Mouse (Mus musculus) intestine, embryonic 14.5 days (tissue): Measurements from ENCODE around the gene Pgpep1. TPM values are rescaled to one million over a fixed set of nuclear protein-coding genes. Genes with fewer than 3 reads are reported as not detected.

Experiments
- ATAC-seq: fragments of 200-750 bp; cut with Nextera tagmentation; replicated peaks from 2 replicates; pipeline ENCODE4 v1.8.0; 2017; ENCODE audit warnings: low read depth, moderate number of reproducible peaks, moderate TSS enrichment, moderate library complexity; ENCODE audit not compliant: low FRiP score, low TSS enrichment
- DNase-seq: peaks from one replicate; pipeline ENCODE4 v3.0.0-alpha.2; 2018; ENCODE audit warnings: low spot score
- H3K27ac ChIP-seq: fragments of 300-500 bp; sonication (generic); 2 replicates; pipeline ENCODE4 v1.5.1; 2014; ENCODE audit warnings: low read depth, mild to moderate bottlenecking, control low read depth
- H3K27me3 ChIP-seq: fragments of 300-500 bp; sonication (generic); replicated peaks from 2 replicates; pipeline ENCODE4 v1.6.1; 2014; ENCODE audit warnings: low read length, control low read depth; ENCODE audit not compliant: control insufficient read depth, insufficient read depth
- H3K36me3 ChIP-seq: fragments of 300-500 bp; sonication (generic); 2 replicates; pipeline ENCODE4 v1.6.1; 2014; ENCODE audit warnings: low read length, control low read depth; ENCODE audit not compliant: control insufficient read depth, insufficient read depth
- H3K4me1 ChIP-seq: fragments of 300-500 bp; sonication (generic); replicated peaks from 2 replicates; pipeline ENCODE4 v1.6.1; 2014; ENCODE audit warnings: low read length, control low read depth, mixed read lengths; ENCODE audit not compliant: control insufficient read depth, insufficient read depth
- H3K4me2 ChIP-seq: fragments of 300-500 bp; sonication (generic); 2 replicates; pipeline ENCODE4 v1.6.1; 2014; ENCODE audit warnings: low read length
- H3K4me3 ChIP-seq: fragments of 300-500 bp; sonication (generic); 2 replicates; pipeline ENCODE4 v1.5.1; 2014; ENCODE audit warnings: low read depth, low read length, control low read depth, mixed read lengths
- H3K9ac ChIP-seq: fragments of 300-500 bp; sonication (generic); 2 replicates; pipeline ENCODE4 v1.6.1; 2014; ENCODE audit warnings: mild to moderate bottlenecking, low read length
- H3K9me3 ChIP-seq: fragments of 300-500 bp; sonication (generic); 2 replicates; pipeline ENCODE4 v1.6.1; 2016; ENCODE audit warnings: low read length, control low read depth; ENCODE audit not compliant: control insufficient read depth
- WGBS: fragments of 180-500 bp; shearing (Covaris S2); extraction: QIAGEN DNeasy Blood & Tissue Kit; methylation state at CpG from one replicate; pipeline ENCODE4 v1.1.7; 2014; 5-methylcytosine and 5-hydroxymethylcytosine counted together
- polyA plus RNA-seq: library from polyadenylated mRNA; unstranded; fragments of >200 nt; fragmentation: Nextera tagmentation; extraction: Ambion mirVana; gene quantifications from 2 replicates; pipeline ENCODE4 v1.2.1, GENCODE M21; 2014

Gene Pgpep1
- polyA plus RNA-seq, 1 experiment from 2014 or later, result 65.9 TPM

DNA sequence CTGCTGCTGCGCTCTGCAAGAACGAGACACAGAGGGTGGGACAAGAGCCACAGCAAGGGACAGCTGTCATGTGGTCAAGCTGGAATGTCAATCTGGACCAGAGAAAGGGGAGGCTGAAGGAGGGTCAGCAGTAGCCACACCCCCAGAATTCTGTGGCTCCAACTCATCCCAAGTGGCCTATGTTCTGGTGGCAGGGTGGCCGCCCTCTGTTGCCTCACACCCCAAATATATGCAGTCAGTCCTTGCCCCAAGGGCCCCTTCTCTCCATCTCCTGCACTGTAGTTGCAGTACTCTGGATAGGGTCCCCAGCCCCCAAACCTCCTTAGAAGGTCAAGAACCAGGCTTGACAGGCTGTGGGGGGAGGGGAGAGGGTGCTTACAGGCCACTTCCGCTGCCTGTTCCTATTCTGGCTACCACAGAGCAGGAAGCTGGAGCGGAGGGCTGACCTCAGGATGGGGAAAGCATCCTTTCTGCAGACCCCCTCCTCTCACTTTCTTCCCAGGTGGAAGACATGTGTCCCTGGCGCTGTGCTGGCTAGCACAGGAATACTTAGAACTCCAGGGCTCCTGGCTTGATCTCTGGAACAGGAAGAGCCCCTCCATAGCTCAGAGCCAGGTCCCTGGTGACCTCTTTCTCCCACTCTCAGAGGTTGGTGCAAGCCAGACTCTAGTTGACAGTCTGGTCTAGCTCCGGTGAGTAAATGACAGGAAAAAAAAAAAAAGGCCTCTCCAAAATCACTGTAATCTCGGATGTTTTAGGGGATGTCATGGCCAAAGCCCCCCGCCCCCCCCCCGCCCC, 59.5 kb downstream of the Pgpep1 start:
- peak overlapping the region; percentile 65 for H3K27ac ChIP-seq
- no peak overlapping the region for H3K9ac ChIP-seq
- 26% methylated on average over 10 of the region's 10 CpGs for WGBS
- peak overlapping the region; percentile 43 for H3K4me2 ChIP-seq
- H3K4me3 ChIP-seq, result no peak overlapping the region
- H3K27me3 ChIP-seq, result no peaks in the 10 kb centered on the region
- H3K36me3 ChIP-seq, result peaks cover 18% of the 10 kb centered on the region
- H3K9me3 ChIP-seq, result no peaks in the 10 kb centered on the region
- no peak for DNase-seq
- no peak for ATAC-seq
- H3K4me1 ChIP-seq, result peaks cover 41% of the 10 kb centered on the region

DNA sequence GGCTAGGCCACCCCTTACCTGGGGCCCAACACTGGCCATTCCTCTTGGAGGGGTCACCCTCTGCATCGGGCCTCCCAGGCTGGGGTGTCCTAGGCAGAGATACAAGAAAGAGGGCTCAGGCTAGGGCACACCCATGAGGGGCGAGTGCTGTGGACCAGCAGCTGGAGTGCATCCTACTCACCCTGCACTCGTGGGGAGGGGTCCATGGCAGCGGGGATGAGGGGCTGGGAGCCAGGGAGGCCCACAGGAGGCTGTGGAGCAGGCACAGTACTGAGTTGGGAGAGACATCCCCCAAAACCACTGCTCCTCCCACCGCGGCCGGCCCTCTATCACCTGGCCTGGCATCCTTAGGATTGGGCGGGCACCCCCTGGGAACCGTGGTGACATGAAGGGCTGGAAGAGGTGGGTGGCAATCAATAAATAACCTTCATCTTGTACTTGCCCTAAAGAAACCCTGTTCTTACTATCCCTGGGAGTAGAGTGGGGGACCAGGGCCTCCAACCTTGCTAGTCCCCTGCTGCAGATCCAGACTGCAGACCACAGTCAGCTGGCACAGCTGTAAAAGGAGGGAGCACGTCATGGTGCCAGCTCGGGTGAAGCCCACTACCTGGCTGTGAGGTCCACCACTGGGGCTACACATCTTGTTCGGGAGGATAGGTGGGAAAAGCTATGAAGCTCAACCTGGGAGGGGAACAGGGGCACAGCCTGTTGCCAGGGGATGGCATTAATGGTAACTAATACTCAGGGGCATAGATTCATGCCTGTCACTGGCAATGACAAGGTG, 60.5 kb downstream of the Pgpep1 start:
- no peak overlapping the region for H3K4me3 ChIP-seq
- H3K27me3 ChIP-seq, result no peaks in the 10 kb centered on the region
- no peak for ATAC-seq
- peaks cover 48% of the 10 kb centered on the region for H3K4me1 ChIP-seq
- WGBS, result 77% methylated on average over 12 of the region's 12 CpGs
- H3K27ac ChIP-seq, result no peak overlapping the region
- no peak overlapping the region for H3K9ac ChIP-seq
- H3K36me3 ChIP-seq, result peaks cover 21% of the 10 kb centered on the region
- no peak for DNase-seq
- no peaks in the 10 kb centered on the region for H3K9me3 ChIP-seq
- no peak overlapping the region for H3K4me2 ChIP-seq

DNA sequence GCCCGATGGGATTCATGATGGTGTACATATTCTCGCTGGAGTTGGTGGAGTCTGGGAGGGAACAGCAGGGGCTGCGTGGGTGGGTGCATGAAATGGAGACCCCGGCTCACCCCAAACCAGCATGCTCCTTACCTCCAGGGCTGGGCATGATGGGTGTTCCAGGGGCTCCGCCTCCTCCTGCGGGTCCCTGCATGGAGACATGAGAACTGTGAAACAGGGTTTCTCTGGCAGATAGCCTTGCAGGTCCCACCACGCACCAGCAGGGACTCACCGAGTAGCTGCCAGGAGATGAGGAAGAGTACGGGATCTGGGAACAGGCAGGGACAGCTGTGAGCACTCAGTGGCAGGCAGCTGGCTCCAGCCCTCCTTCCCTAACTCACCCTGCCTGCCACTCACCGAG, 61.5 kb downstream of the Pgpep1 start:
- Histone ChIP-seq H3K4me2 (peak overlapping the region; percentile 67), H3K4me3 (peak overlapping the region; percentile 34; the same call in 1 of the 2 replicates), H3K9me3 (no peaks in the 10 kb centered on the region), H3K36me3 (peaks cover 21% of the 10 kb centered on the region), H3K4me1 (peaks cover 49% of the 10 kb centered on the region), H3K27me3 (no peaks in the 10 kb centered on the region), H3K9ac (0 out of 2 replicates have a peak overlapping the region, but pooled peaks have one; percentile 5), H3K27ac (peak overlapping the region; percentile 22; the same call in 1 of the 2 replicates)
- WGBS, result 15% methylated on average over 10 of the region's 10 CpGs
- DNase-seq (peak; percentile 77), ATAC-seq (no peak)

DNA sequence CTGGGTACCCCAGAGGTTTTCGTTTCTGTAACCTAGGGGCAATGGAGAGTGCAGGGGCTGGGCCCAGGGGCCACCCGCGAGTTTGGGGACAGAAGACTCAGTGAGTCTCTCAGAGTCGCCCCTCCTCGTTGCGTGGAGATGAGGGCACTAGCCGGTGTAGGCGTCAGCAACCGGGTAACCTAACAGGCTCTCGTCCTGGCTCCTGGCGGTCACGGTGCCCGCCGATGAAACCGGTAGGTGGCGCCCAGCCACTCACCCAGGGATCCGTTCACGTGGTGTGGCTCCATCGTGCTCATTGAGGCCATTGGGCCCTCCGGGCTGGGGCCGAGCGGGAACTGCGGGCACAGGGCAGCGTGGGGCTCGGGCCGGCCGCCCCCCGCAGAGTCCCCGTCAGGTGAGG, 61.9 kb downstream of the Pgpep1 start:
- WGBS, result 2% methylated on average over 29 of the region's 29 CpGs

DNA sequence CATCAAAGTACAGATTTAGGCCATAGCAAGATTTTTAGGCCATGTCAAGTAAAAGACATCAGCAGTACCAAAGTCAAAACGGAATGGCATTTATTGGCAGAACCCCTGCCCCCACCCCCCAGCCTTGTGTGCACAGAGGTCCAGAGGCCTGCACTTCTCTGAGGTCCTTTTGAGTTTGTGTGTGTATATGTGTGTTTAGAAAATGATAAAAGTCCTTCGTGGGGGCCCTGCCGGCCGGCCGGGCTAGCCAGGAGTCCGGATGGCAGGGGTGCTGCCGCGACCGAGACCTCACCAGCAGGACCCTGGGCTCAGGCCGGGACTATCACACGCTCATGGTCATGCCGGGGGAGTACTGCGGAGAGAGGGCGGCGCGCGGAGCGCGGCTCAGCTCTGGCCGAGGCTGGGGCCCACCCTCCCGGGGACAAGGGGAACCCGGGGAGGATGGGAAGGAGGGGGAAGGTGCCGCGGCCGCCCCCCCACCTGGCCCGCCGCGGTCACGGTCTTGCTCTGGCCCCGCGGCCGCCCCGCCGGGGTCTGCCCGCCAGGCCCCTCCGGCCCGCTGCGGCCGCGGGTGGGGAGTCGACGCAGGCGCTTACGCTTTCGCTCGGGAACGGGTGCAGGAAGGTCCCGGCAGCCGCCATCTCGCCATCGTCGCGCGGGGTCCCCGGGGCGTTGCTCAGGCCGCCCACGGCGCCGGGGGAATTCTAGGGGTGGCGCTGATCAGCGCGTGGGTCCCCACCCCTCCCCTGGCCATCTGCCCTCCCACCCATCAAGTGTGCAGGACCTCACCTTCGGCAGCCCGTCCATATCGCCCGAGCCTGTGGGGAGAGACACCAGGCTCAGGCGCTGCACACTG, 62.5 kb downstream of the Pgpep1 start:
- Histone ChIP-seq H3K9me3 (no peaks in the 10 kb centered on the region), H3K9ac (peak overlapping the region; percentile 55), H3K27me3 (no peaks in the 10 kb centered on the region), H3K4me3 (peak overlapping the region; percentile 34), H3K27ac (peak overlapping the region; percentile 22; the same call in 1 of the 2 replicates), H3K4me2 (peak overlapping the region; percentile 67), H3K36me3 (peaks cover 20% of the 10 kb centered on the region), H3K4me1 (peaks cover 56% of the 10 kb centered on the region)
- WGBS, result 11% methylated on average over 65 of the region's 68 CpGs
- no peak for ATAC-seq
- DNase-seq, result peak; percentile 64

More for the DNA sequence above, 61.9 kb downstream of the Pgpep1 start:
- Histone ChIP-seq H3K36me3 (peaks cover 21% of the 10 kb centered on the region), H3K27ac (peak overlapping the region; percentile 22; the same call in 1 of the 2 replicates), H3K27me3 (no peaks in the 10 kb centered on the region), H3K4me3 (peak overlapping the region; percentile 34), H3K9ac (peak overlapping the region; percentile 55), H3K4me2 (peak overlapping the region; percentile 67), H3K4me1 (peaks cover 53% of the 10 kb centered on the region), H3K9me3 (no peaks in the 10 kb centered on the region)
- ATAC-seq, result 0 out of 2 replicates have a peak, but pooled peaks have one; percentile 1
- DNase-seq, result peak; percentile 89

DNA sequence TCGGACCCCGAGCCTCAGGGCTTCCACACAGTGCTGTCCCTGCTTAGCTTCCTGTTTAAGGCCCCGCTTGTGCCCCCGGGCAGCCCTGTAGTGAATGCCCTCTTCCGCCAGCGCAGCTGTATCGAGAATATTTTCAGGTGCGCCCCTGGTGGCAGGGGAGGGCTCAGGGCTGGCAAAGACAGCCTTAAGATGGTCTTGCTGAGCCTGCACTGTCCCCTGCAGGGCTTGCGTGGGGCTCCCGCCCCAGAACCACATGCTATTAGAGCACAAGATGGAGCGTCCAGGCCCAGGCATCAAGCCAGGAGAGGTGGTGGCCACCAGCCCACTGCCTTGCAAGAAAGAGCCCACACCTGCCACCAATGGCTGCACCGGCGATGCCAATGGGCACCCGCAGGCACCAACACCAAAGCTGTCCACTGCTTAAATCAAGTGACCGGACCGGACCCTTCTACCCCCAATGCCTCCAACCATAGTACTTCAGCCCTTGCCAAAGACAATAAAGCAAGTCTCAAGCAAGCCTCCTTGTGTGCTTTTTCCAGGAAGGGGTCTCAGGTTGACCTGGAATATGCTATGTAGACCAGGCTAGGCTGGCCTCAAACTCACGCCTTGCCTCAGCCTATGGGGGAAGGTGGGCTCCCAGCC, 63.3 kb downstream of the Pgpep1 start:
- no peak overlapping the region for H3K4me3 ChIP-seq
- no peaks in the 10 kb centered on the region for H3K9me3 ChIP-seq
- peak overlapping the region; percentile 67 for H3K4me2 ChIP-seq
- ATAC-seq, result no peak
- H3K9ac ChIP-seq, result no peak overlapping the region
- DNase-seq, result peak; percentile 66
- no peaks in the 10 kb centered on the region for H3K27me3 ChIP-seq
- H3K36me3 ChIP-seq, result peaks cover 15% of the 10 kb centered on the region
- peaks cover 56% of the 10 kb centered on the region for H3K4me1 ChIP-seq
- H3K27ac ChIP-seq, result no peak overlapping the region
- WGBS, result 88% methylated on average over 17 of the region's 17 CpGs
